Comparison of ENCODE assay signal across 7 mouse cellular contexts in genomic region chr5:110779276-110779997, GRCm38 (mm10). TPM values are rescaled to one million over a fixed set of nuclear protein-coding genes. Genes with fewer than 3 reads are reported as not detected.
DNase-seq lines count a peak whose midpoint lies in the region; ATAC-seq and TF ChIP-seq lines count a peak whose summit lies in the region.

No protein-coding gene starts in this region.

- H3K4me2 ChIP-seq in intestine, embryonic 16.5 days (ENCODE audit: low read depth, low read length) = peak overlapping the region; percentile 87

- no peaks in the 10 kb centered on the region for H3K9me3 ChIP-seq in intestine, embryonic 16.5 days (ENCODE audit: control insufficient read depth, low read length)

- H3K27ac ChIP-seq in intestine, embryonic 16.5 days (ENCODE audit: low read length) = no peak overlapping the region

- no peak for DNase-seq in lung, adult 2 months
- DNase-seq in lung, postnatal 36 days = no peak
- DNase-seq in naive thymus-derived CD4-positive, alpha-beta T cell, adult 2 months (ENCODE audit: low read depth) = peak; percentile 21
- DNase-seq in right cerebral cortex, postnatal 14 days = no peak
- no peak for DNase-seq in adipocyte (ENCODE audit: low spot score)

- ATAC-seq in erythroblast, adult 5-6 weeks (replicated peaks; ENCODE audit: low FRiP score, poor library complexity, severe bottlenecking) = 0 out of 2 replicates have a peak, but pooled peaks have one; percentile 5
- ATAC-seq in intestine, embryonic 16.5 days = no peak

- no peak for TF ChIP-seq POLR2A in lung, adult 2 months (IDR thresholded peaks at IDR 0.05; ENCODE audit: borderline replicate concordance, extremely low read depth, low read depth, low read length)

- no peak for TF ChIP-seq CTCF in lung, adult 2 months (IDR thresholded peaks at IDR 0.05; ENCODE audit: insufficient read depth, low read length)

- H3K4me3 ChIP-seq in lung, adult 2 months (replicated peaks; ENCODE audit: extremely low read depth, low read depth, low read length) = peak overlapping the region; percentile 71
- H3K4me3 ChIP-seq in intestine, embryonic 16.5 days (ENCODE audit: low read length) = peak overlapping the region; percentile 82

- peak overlapping the region; percentile 88 for H3K9ac ChIP-seq in intestine, embryonic 16.5 days (ENCODE audit: low read depth, low read length)

- H3K36me3 ChIP-seq in intestine, embryonic 16.5 days (ENCODE audit: control insufficient read depth, insufficient read depth, low read length) = peaks cover 20% of the 10 kb centered on the region

- H3K4me1 ChIP-seq in lung, adult 2 months (ENCODE audit: control insufficient read depth, insufficient read depth, low read length) = peaks cover 5% of the 10 kb centered on the region; the same call in 1 of the 2 replicates
- H3K4me1 ChIP-seq in intestine, embryonic 16.5 days (ENCODE audit: control insufficient read depth, insufficient read depth, low read length) = peaks cover 11% of the 10 kb centered on the region; the same call in 1 of the 2 replicates

- no peaks in the 10 kb centered on the region for H3K27me3 ChIP-seq in intestine, embryonic 16.5 days (replicated peaks; ENCODE audit: control insufficient read depth, insufficient read depth, low read length)

- WGBS in lung, adult 2 months = 15% methylated on average over 15 of the region's 15 CpGs
- WGBS in intestine, embryonic 16.5 days = 13% methylated on average over 15 of the region's 15 CpGs

RNA-seq across cellular contexts. Expression of gene Pus1, which starts 1.0 kb away (rescaled TPM):
- 11.6 and 15.9 TPM in 2 replicates for polyA plus RNA-seq in lung, adult 2 months (2012; rRNA removed)
- 2.1 and 6.7 TPM in 2 replicates for total RNA-seq in erythroblast, adult 5-6 weeks (2015; ENCODE audit: low replicate concordance)
- total RNA-seq in erythroblast, adult 5-6 weeks (2017; ENCODE audit: low replicate concordance) = 5.6 and 12.4 TPM in 2 replicates
- polyA plus RNA-seq in intestine, embryonic 16.5 days (2015; fragmentation: Nextera tagmentation; extraction: Ambion mirVana) = 66.8 and 67.0 TPM in 2 replicates

RNA-seq across cellular contexts. Expression of gene Ep400, which starts 8.9 kb away (rescaled TPM):
- polyA plus RNA-seq in lung, adult 2 months (2012; rRNA removed) = 64.0 and 73.7 TPM in 2 replicates
- 219 and 273 TPM in 2 replicates for total RNA-seq in erythroblast, adult 5-6 weeks (2015; ENCODE audit: low replicate concordance)
- total RNA-seq in erythroblast, adult 5-6 weeks (2017; ENCODE audit: low replicate concordance) = 224 and 225 TPM in 2 replicates
- polyA plus RNA-seq in intestine, embryonic 16.5 days (2015; fragmentation: Nextera tagmentation; extraction: Ambion mirVana) = 30.8 and 37.2 TPM in 2 replicates

RNA-seq across cellular contexts. Expression of gene Ulk1, which starts 30.5 kb away (rescaled TPM):
- polyA plus RNA-seq in lung, adult 2 months (2012; rRNA removed) = 50.5 and 64.6 TPM in 2 replicates
- 282 and 363 TPM in 2 replicates for total RNA-seq in erythroblast, adult 5-6 weeks (2015; ENCODE audit: low replicate concordance)
- total RNA-seq in erythroblast, adult 5-6 weeks (2017; ENCODE audit: low replicate concordance) = 327 and 394 TPM in 2 replicates
- polyA plus RNA-seq in intestine, embryonic 16.5 days (2015; fragmentation: Nextera tagmentation; extraction: Ambion mirVana) = 7.0 and 8.4 TPM in 2 replicates
